Mouse (Mus musculus): ENCODE measurements at regions not wholly inside any gene's neighbourhood (a gene's known extent, or its start where the extent isn't known, plus 50 kb on each side); places are given as distances from the start of the nearest gene placed in this dataset.
"Not testable (repeated sequence)": the region's sequence is repeated elsewhere in the genome, so short reads cannot be mapped to it uniquely, and the experiment has no call there.

- Histone ChIP-seq H3K9ac (ENCODE audit: low read depth, low read length) (no peak overlapping the region), H3K36me3 (ENCODE audit: control insufficient read depth, insufficient read depth, low read length) (no peaks in the 10 kb centered on the region), H3K27ac (ENCODE audit: low read depth, low read length) (no peak overlapping the region), H3K4me3 (ENCODE audit: low read depth, low read length) (no peak overlapping the region), H3K4me1 (replicated peaks; ENCODE audit: control insufficient read depth, insufficient read depth, low read length) (no peaks in the 10 kb centered on the region), H3K9me3 (ENCODE audit: control insufficient read depth, low read length) (no peaks in the 10 kb centered on the region), H3K27me3 (replicated peaks; ENCODE audit: control insufficient read depth, insufficient read depth, low read length) (no peaks in the 10 kb centered on the region), H3K4me2 (no peak overlapping the region)
- ATAC-seq (replicated peaks; ENCODE audit: low FRiP score) (no peak), DNase-seq (ENCODE audit: low spot score) (no peak)
- WGBS: 60% methylated on average over 13 of the region's 13 CpGs
These were observed 52.0 kb upstream of the Ak4 start for GRCm38 (mm10) chr4:101366905-101367679.

- WGBS: 79% methylated on average over 3 of the region's 3 CpGs
- Histone ChIP-seq H3K27ac (ENCODE audit: low read depth, low read length) (no peak overlapping the region), H3K36me3 (ENCODE audit: control insufficient read depth, insufficient read depth, low read length) (no peaks in the 10 kb centered on the region), H3K9ac (ENCODE audit: low read depth, low read length) (no peak overlapping the region), H3K4me3 (ENCODE audit: low read depth, low read length) (no peak overlapping the region), H3K4me1 (replicated peaks; ENCODE audit: control insufficient read depth, insufficient read depth, low read length) (no peaks in the 10 kb centered on the region), H3K27me3 (replicated peaks; ENCODE audit: control insufficient read depth, insufficient read depth, low read length) (no peaks in the 10 kb centered on the region), H3K9me3 (ENCODE audit: control insufficient read depth, low read length) (no peaks in the 10 kb centered on the region), H3K4me2 (no peak overlapping the region)
- DNase-seq (ENCODE audit: low spot score) (no peak), ATAC-seq (replicated peaks; ENCODE audit: low FRiP score) (no peak)
These were observed 53.8 kb upstream of the Ak4 start for GRCm38 (mm10) chr4:101365299-101365698.

GRCm38 (mm10) chr4:101364716-101365115, 54.4 kb upstream of the Ak4 start:
- WGBS: 83% methylated on average over 2 of the region's 2 CpGs
- no peak overlapping the region for H3K4me2 ChIP-seq
- DNase-seq (ENCODE audit: low spot score) (no peak), ATAC-seq (replicated peaks; ENCODE audit: low FRiP score) (no peak)
- H3K9me3 ChIP-seq (ENCODE audit: control insufficient read depth, low read length): no peaks in the 10 kb centered on the region
- no peak overlapping the region for H3K4me3 ChIP-seq (ENCODE audit: low read depth, low read length)
- no peaks in the 10 kb centered on the region for H3K27me3 ChIP-seq (replicated peaks; ENCODE audit: control insufficient read depth, insufficient read depth, low read length)
- no peaks in the 10 kb centered on the region for H3K4me1 ChIP-seq (replicated peaks; ENCODE audit: control insufficient read depth, insufficient read depth, low read length)
- no peak overlapping the region for H3K27ac ChIP-seq (ENCODE audit: low read depth, low read length)
- no peaks in the 10 kb centered on the region for H3K36me3 ChIP-seq (ENCODE audit: control insufficient read depth, insufficient read depth, low read length)
- H3K9ac ChIP-seq (ENCODE audit: low read depth, low read length): no peak overlapping the region

GRCm38 (mm10) chr4:101363231-101363630, 55.8 kb upstream of the Ak4 start:
- 87% methylated on average over 1 of the region's 1 CpGs for WGBS
- H3K36me3 ChIP-seq (ENCODE audit: control insufficient read depth, insufficient read depth, low read length); H3K27ac ChIP-seq (ENCODE audit: low read depth, low read length); H3K4me3 ChIP-seq (ENCODE audit: low read depth, low read length); ATAC-seq (replicated peaks; ENCODE audit: low FRiP score); H3K4me2 ChIP-seq; H3K9ac ChIP-seq (ENCODE audit: low read depth, low read length); H3K4me1 ChIP-seq (replicated peaks; ENCODE audit: control insufficient read depth, insufficient read depth, low read length); H3K27me3 ChIP-seq (replicated peaks; ENCODE audit: control insufficient read depth, insufficient read depth, low read length); DNase-seq (ENCODE audit: low spot score); H3K9me3 ChIP-seq (ENCODE audit: control insufficient read depth, low read length): not testable (repeated sequence)

- ATAC-seq (replicated peaks; ENCODE audit: low FRiP score) (no peak), DNase-seq (ENCODE audit: low spot score) (no peak)
- Histone ChIP-seq H3K36me3 (ENCODE audit: control insufficient read depth, insufficient read depth, low read length) (no peaks in the 10 kb centered on the region), H3K4me3 (ENCODE audit: low read depth, low read length) (no peak overlapping the region), H3K9me3 (ENCODE audit: control insufficient read depth, low read length) (no peaks in the 10 kb centered on the region), H3K4me1 (replicated peaks; ENCODE audit: control insufficient read depth, insufficient read depth, low read length) (peaks cover 4% of the 10 kb centered on the region; the same call in 1 of the 2 replicates), H3K27ac (ENCODE audit: low read depth, low read length) (no peak overlapping the region), H3K4me2 (no peak overlapping the region), H3K27me3 (replicated peaks; ENCODE audit: control insufficient read depth, insufficient read depth, low read length) (0 out of 2 replicates have a peak, but pooled peaks cover 4% of the 10 kb centered on the region), H3K9ac (ENCODE audit: low read depth, low read length) (no peak overlapping the region)
- WGBS: 97% methylated on average over 1 of the region's 1 CpGs
These were observed 57.3 kb upstream of the Ak4 start for GRCm38 (mm10) chr4:101361779-101362178.

GRCm38 (mm10) chr4:101360296-101360695, 58.8 kb upstream of the Ak4 start:
- ATAC-seq (replicated peaks; ENCODE audit: low FRiP score): no peak

GRCm38 (mm10) chr4:101359119-101359518, 60.0 kb upstream of the Ak4 start:
- Histone ChIP-seq H3K9me3 (ENCODE audit: control insufficient read depth, low read length) (no peaks in the 10 kb centered on the region), H3K9ac (ENCODE audit: low read depth, low read length) (no peak overlapping the region), H3K27ac (ENCODE audit: low read depth, low read length) (no peak overlapping the region), H3K4me1 (replicated peaks; ENCODE audit: control insufficient read depth, insufficient read depth, low read length) (peaks cover 8% of the 10 kb centered on the region; the same call in 1 of the 2 replicates), H3K36me3 (ENCODE audit: control insufficient read depth, insufficient read depth, low read length) (no peaks in the 10 kb centered on the region), H3K4me3 (ENCODE audit: low read depth, low read length) (no peak overlapping the region), H3K27me3 (replicated peaks; ENCODE audit: control insufficient read depth, insufficient read depth, low read length) (peaks cover 11% of the 10 kb centered on the region; the same call in 1 of the 2 replicates), H3K4me2 (no peak overlapping the region)
- 69% methylated on average over 5 of the region's 5 CpGs for WGBS
- DNase-seq (ENCODE audit: low spot score) (no peak), ATAC-seq (replicated peaks; ENCODE audit: low FRiP score) (peak; percentile 38)

More at GRCm38 (mm10) chr4:101360296-101360695, 58.8 kb upstream of the Ak4 start:
- H3K27me3 ChIP-seq (replicated peaks; ENCODE audit: control insufficient read depth, insufficient read depth, low read length): peaks cover 7% of the 10 kb centered on the region; the same call in 1 of the 2 replicates
- no peak overlapping the region for H3K27ac ChIP-seq (ENCODE audit: low read depth, low read length)
- peaks cover 7% of the 10 kb centered on the region; the same call in 1 of the 2 replicates for H3K4me1 ChIP-seq (replicated peaks; ENCODE audit: control insufficient read depth, insufficient read depth, low read length)
- H3K9ac ChIP-seq (ENCODE audit: low read depth, low read length): no peak overlapping the region
- DNase-seq (ENCODE audit: low spot score): no peak
- H3K4me2 ChIP-seq: no peak overlapping the region
- 84% methylated on average over 7 of the region's 7 CpGs for WGBS
- H3K4me3 ChIP-seq (ENCODE audit: low read depth, low read length): no peak overlapping the region
- no peaks in the 10 kb centered on the region for H3K9me3 ChIP-seq (ENCODE audit: control insufficient read depth, low read length)
- H3K36me3 ChIP-seq (ENCODE audit: control insufficient read depth, insufficient read depth, low read length): no peaks in the 10 kb centered on the region

GRCm38 (mm10) chr4:101358525-101358924, 60.6 kb upstream of the Ak4 start:
- H3K4me2 ChIP-seq: no peak overlapping the region
- DNase-seq (ENCODE audit: low spot score): no peak

GRCm38 (mm10) chr4:101357923-101358322, 61.2 kb upstream of the Ak4 start:
- 92% methylated on average over 8 of the region's 8 CpGs for WGBS
- Histone ChIP-seq H3K27ac (ENCODE audit: low read depth, low read length) (no peak overlapping the region), H3K9me3 (ENCODE audit: control insufficient read depth, low read length) (no peaks in the 10 kb centered on the region), H3K27me3 (replicated peaks; ENCODE audit: control insufficient read depth, insufficient read depth, low read length) (peaks cover 11% of the 10 kb centered on the region; the same call in 1 of the 2 replicates), H3K4me1 (replicated peaks; ENCODE audit: control insufficient read depth, insufficient read depth, low read length) (peaks cover 8% of the 10 kb centered on the region; the same call in 1 of the 2 replicates), H3K36me3 (ENCODE audit: control insufficient read depth, insufficient read depth, low read length) (no peaks in the 10 kb centered on the region), H3K9ac (ENCODE audit: low read depth, low read length) (no peak overlapping the region), H3K4me2 (peak overlapping the region; percentile 95), H3K4me3 (ENCODE audit: low read depth, low read length) (peak overlapping the region; percentile 69; the same call in 1 of the 2 replicates)
- DNase-seq (ENCODE audit: low spot score) (no peak), ATAC-seq (replicated peaks; ENCODE audit: low FRiP score) (no peak)

More at GRCm38 (mm10) chr4:101358525-101358924, 60.6 kb upstream of the Ak4 start:
- H3K27ac ChIP-seq (ENCODE audit: low read depth, low read length): no peak overlapping the region
- 70% methylated on average over 3 of the region's 3 CpGs for WGBS
- H3K4me3 ChIP-seq (ENCODE audit: low read depth, low read length): no peak overlapping the region
- H3K9ac ChIP-seq (ENCODE audit: low read depth, low read length): no peak overlapping the region
- H3K36me3 ChIP-seq (ENCODE audit: control insufficient read depth, insufficient read depth, low read length): no peaks in the 10 kb centered on the region
- no peak for ATAC-seq (replicated peaks; ENCODE audit: low FRiP score)
- H3K9me3 ChIP-seq (ENCODE audit: control insufficient read depth, low read length): no peaks in the 10 kb centered on the region
- H3K4me1 ChIP-seq (replicated peaks; ENCODE audit: control insufficient read depth, insufficient read depth, low read length): peaks cover 8% of the 10 kb centered on the region; the same call in 1 of the 2 replicates
- H3K27me3 ChIP-seq (replicated peaks; ENCODE audit: control insufficient read depth, insufficient read depth, low read length): peaks cover 11% of the 10 kb centered on the region; the same call in 1 of the 2 replicates
